Mouse (Mus musculus): ENCODE data around the gene Abhd16b. TPM values are rescaled to one million over a fixed set of nuclear protein-coding genes. Genes with fewer than 3 reads are reported as not detected.

Abhd16b gene
- polyA plus RNA-seq, 1 experiment from 2014 or later = 0.18 TPM

GRCm38 (mm10) chr2:181472256-181472827 lies 20.7 kb upstream of the Abhd16b start:
- H3K4me2 ChIP-seq (ENCODE audit: low read length) = no peak overlapping the region
- no peak overlapping the region for H3K4me3 ChIP-seq (ENCODE audit: control insufficient read depth in 1 of 2, insufficient read depth in 1 of 2, low read depth in 1 of 2, low read length in 2 of 2)
- no peaks in the 10 kb centered on the region for H3K36me3 ChIP-seq (ENCODE audit: control insufficient read depth, insufficient read depth, low read length)
- peaks cover 23 to 27% of the 10 kb centered on the region in 2 experiments for H3K4me1 ChIP-seq (ENCODE audit: control insufficient read depth in 2 of 2, insufficient read depth in 2 of 2, low read length in 2 of 2)
- H3K27ac ChIP-seq (replicated peaks in 1 of 2; ENCODE audit: control insufficient read depth in 1 of 2, insufficient read depth in 1 of 2, low read depth in 2 of 2, low read length in 2 of 2) = peak overlapping the region; percentile 38 to 86
- 45% methylated on average over 1 of the region's 1 CpGs for WGBS
- no peaks in the 10 kb centered on the region for H3K27me3 ChIP-seq (ENCODE audit: control insufficient read depth, insufficient read depth, low read length)
- no peaks in the 10 kb centered on the region for H3K9me3 ChIP-seq (ENCODE audit: control insufficient read depth, low read length)
- no peak overlapping the region for H3K9ac ChIP-seq (ENCODE audit: low read length)
- no peak for ATAC-seq (ENCODE audit: insufficient number of reproducible peaks, insufficient read depth, low FRiP score, low read depth)

GRCm38 (mm10) chr2:181483120-181483519 lies 9.9 kb upstream of the Abhd16b start:
- Histone ChIP-seq H3K9me3 (ENCODE audit: control insufficient read depth, low read length) (no peaks in the 10 kb centered on the region), H3K36me3 (ENCODE audit: control insufficient read depth, insufficient read depth, low read length) (no peaks in the 10 kb centered on the region), H3K27me3 (ENCODE audit: control insufficient read depth, insufficient read depth, low read length) (no peaks in the 10 kb centered on the region), H3K4me1 (ENCODE audit: control insufficient read depth in 2 of 2, insufficient read depth in 2 of 2, low read length in 2 of 2) (peaks cover 9 to 17% of the 10 kb centered on the region in 2 experiments), H3K27ac (replicated peaks in 1 of 2; ENCODE audit: control insufficient read depth in 1 of 2, insufficient read depth in 1 of 2, low read depth in 2 of 2, low read length in 2 of 2) (peak overlapping the region in 1 of 2 experiments; percentile 12; a peak in 2 of 4 replicates), H3K4me3 (ENCODE audit: control insufficient read depth in 1 of 2, insufficient read depth in 1 of 2, low read depth in 1 of 2, low read length in 2 of 2) (no peak overlapping the region), H3K4me2 (ENCODE audit: low read length) (peak overlapping the region; percentile 51), H3K9ac (ENCODE audit: low read length) (peak overlapping the region; percentile 63; the same call in 1 of the 2 replicates)
- 31% methylated on average over 2 of the region's 2 CpGs for WGBS
- ATAC-seq (ENCODE audit: insufficient number of reproducible peaks, insufficient read depth, low FRiP score, low read depth) = no peak

GRCm38 (mm10) chr2:181483562-181484318 lies 9.3 kb upstream of the Abhd16b start:
- peaks cover 9 to 19% of the 10 kb centered on the region in 2 experiments for H3K4me1 ChIP-seq (ENCODE audit: control insufficient read depth in 2 of 2, insufficient read depth in 2 of 2, low read length in 2 of 2)
- H3K27ac ChIP-seq (replicated peaks in 1 of 2; ENCODE audit: control insufficient read depth in 1 of 2, insufficient read depth in 1 of 2, low read depth in 2 of 2, low read length in 2 of 2) = peak overlapping the region in 1 of 2 experiments; percentile 12; a peak in 1 of 4 replicates
- H3K36me3 ChIP-seq (ENCODE audit: control insufficient read depth, insufficient read depth, low read length) = no peaks in the 10 kb centered on the region
- ATAC-seq (ENCODE audit: insufficient number of reproducible peaks, insufficient read depth, low FRiP score, low read depth) = peak; percentile 61
- H3K27me3 ChIP-seq (ENCODE audit: control insufficient read depth, insufficient read depth, low read length) = no peaks in the 10 kb centered on the region
- WGBS = 33% methylated on average over 7 of the region's 7 CpGs
- no peaks in the 10 kb centered on the region for H3K9me3 ChIP-seq (ENCODE audit: control insufficient read depth, low read length)
- H3K4me2 ChIP-seq (ENCODE audit: low read length) = peak overlapping the region; percentile 51
- H3K4me3 ChIP-seq (ENCODE audit: control insufficient read depth in 1 of 2, insufficient read depth in 1 of 2, low read depth in 1 of 2, low read length in 2 of 2) = no peak overlapping the region
- H3K9ac ChIP-seq (ENCODE audit: low read length) = peak overlapping the region; percentile 63; the same call in 1 of the 2 replicates

DNA sequence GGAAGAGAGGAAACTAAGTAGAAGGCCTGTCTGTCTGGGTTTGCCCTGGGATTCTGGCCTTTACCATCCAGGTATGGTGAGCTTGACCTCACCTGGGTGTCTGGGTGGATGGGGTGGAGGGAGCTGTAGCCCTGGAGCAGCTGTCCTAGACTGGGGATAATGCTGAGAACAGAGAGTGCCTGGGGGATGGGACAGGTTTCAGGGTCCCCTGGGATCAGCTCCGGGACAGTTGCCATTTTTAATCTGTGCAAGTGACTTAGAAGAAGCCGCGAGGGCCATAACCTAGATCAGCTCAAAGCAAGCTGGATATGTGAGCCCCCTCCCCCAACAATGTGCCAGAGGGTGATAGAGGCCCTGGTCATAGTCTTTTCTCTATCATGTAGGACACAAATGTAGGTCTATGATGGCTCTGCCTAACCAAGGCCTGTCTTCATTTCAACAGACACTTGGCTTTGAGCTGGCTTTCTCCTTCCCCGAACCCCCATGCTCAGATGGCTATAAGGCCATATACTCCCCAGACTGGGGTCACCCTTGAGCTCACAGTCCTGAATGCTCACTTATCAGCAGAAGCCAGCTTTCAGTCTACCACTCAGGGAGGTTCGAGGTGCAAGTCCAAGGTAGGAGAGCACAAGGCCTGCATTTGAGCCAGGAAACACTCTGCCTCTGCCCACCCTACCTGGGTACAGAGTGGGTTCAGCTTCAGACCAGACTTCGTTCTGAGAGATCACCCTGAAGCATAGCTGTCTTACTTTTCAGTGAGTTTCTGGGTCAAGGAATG lies 8.4 kb upstream of the Abhd16b start:
- H3K9me3 ChIP-seq (ENCODE audit: control insufficient read depth, low read length) = no peaks in the 10 kb centered on the region
- H3K9ac ChIP-seq (ENCODE audit: low read length) = no peak overlapping the region
- H3K27me3 ChIP-seq (ENCODE audit: control insufficient read depth, insufficient read depth, low read length) = no peaks in the 10 kb centered on the region
- no peak overlapping the region for H3K4me3 ChIP-seq (ENCODE audit: control insufficient read depth in 1 of 2, insufficient read depth in 1 of 2, low read depth in 1 of 2, low read length in 2 of 2)
- H3K36me3 ChIP-seq (ENCODE audit: control insufficient read depth, insufficient read depth, low read length) = no peaks in the 10 kb centered on the region
- 81% methylated on average over 6 of the region's 6 CpGs for WGBS
- H3K4me1 ChIP-seq (ENCODE audit: control insufficient read depth in 2 of 2, insufficient read depth in 2 of 2, low read length in 2 of 2) = peaks cover 9 to 19% of the 10 kb centered on the region in 2 experiments
- ATAC-seq (ENCODE audit: insufficient number of reproducible peaks, insufficient read depth, low FRiP score, low read depth) = no peak
- no peak overlapping the region for H3K4me2 ChIP-seq (ENCODE audit: low read length)
- no peak overlapping the region for H3K27ac ChIP-seq (replicated peaks in 1 of 2; ENCODE audit: control insufficient read depth in 1 of 2, insufficient read depth in 1 of 2, low read depth in 2 of 2, low read length in 2 of 2)

DNA sequence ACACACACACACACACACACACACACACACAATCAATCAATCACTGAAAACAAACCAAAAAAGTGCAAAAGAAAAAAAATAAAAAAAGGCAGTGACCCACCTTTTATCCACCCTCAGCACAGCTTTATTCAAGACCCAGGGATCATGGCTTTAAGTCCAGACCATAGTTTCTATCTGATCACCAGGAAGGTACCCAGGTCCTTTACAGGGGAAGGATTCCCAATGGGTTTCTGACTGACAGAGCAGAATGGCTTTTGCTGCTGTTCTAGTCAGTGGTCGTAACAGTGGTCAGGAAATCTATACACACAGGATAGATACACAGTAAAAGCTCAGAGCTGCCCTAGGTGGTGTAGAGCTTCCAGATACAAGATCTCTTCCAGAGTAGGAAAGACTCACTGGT lies 7.3 kb upstream of the Abhd16b start:
- H3K4me2 ChIP-seq (ENCODE audit: low read length) = no peak overlapping the region
- 21% methylated on average over 1 of the region's 1 CpGs for WGBS
- H3K9ac ChIP-seq (ENCODE audit: low read length) = no peak overlapping the region
- no peak overlapping the region for H3K4me3 ChIP-seq (ENCODE audit: control insufficient read depth in 1 of 2, insufficient read depth in 1 of 2, low read depth in 1 of 2, low read length in 2 of 2)
- H3K4me1 ChIP-seq (ENCODE audit: control insufficient read depth in 2 of 2, insufficient read depth in 2 of 2, low read length in 2 of 2) = peaks cover 9 to 19% of the 10 kb centered on the region in 2 experiments
- no peak for ATAC-seq (ENCODE audit: insufficient number of reproducible peaks, insufficient read depth, low FRiP score, low read depth)
- no peaks in the 10 kb centered on the region for H3K9me3 ChIP-seq (ENCODE audit: control insufficient read depth, low read length)
- no peaks in the 10 kb centered on the region for H3K36me3 ChIP-seq (ENCODE audit: control insufficient read depth, insufficient read depth, low read length)
- no peak overlapping the region for H3K27ac ChIP-seq (replicated peaks in 1 of 2; ENCODE audit: control insufficient read depth in 1 of 2, insufficient read depth in 1 of 2, low read depth in 2 of 2, low read length in 2 of 2)
- no peaks in the 10 kb centered on the region for H3K27me3 ChIP-seq (ENCODE audit: control insufficient read depth, insufficient read depth, low read length)

GRCm38 (mm10) chr2:181487338-181488277 lies 5.4 kb upstream of the Abhd16b start:
- 31% methylated on average over 5 of the region's 5 CpGs for WGBS
- ATAC-seq (ENCODE audit: insufficient number of reproducible peaks, insufficient read depth, low FRiP score, low read depth) = peak; percentile 29
- H3K27me3 ChIP-seq (ENCODE audit: control insufficient read depth, insufficient read depth, low read length) = no peaks in the 10 kb centered on the region
- H3K9me3 ChIP-seq (ENCODE audit: control insufficient read depth, low read length) = no peaks in the 10 kb centered on the region
- no peak overlapping the region for H3K4me3 ChIP-seq (ENCODE audit: control insufficient read depth in 1 of 2, insufficient read depth in 1 of 2, low read depth in 1 of 2, low read length in 2 of 2)
- H3K4me1 ChIP-seq (ENCODE audit: control insufficient read depth in 2 of 2, insufficient read depth in 2 of 2, low read length in 2 of 2) = peaks cover 9 to 19% of the 10 kb centered on the region in 2 experiments
- peak overlapping the region; percentile 64 to 70 for H3K27ac ChIP-seq (replicated peaks in 1 of 2; ENCODE audit: control insufficient read depth in 1 of 2, insufficient read depth in 1 of 2, low read depth in 2 of 2, low read length in 2 of 2)
- H3K9ac ChIP-seq (ENCODE audit: low read length) = peak overlapping the region; percentile 30; the same call in 1 of the 2 replicates
- H3K4me2 ChIP-seq (ENCODE audit: low read length) = peak overlapping the region; percentile 6; the same call in 1 of the 2 replicates
- no peaks in the 10 kb centered on the region for H3K36me3 ChIP-seq (ENCODE audit: control insufficient read depth, insufficient read depth, low read length)

Measured in heart, embryonic 14.5 days (tissue).